Mouse (Mus musculus) c-Kit-positive CD71-positive TER-119-positive erythroid progenitor cells, embryonic 14.5 days (primary cell): ENCODE data around the gene Rspry1.
A peak's percentile ranks its signal among the peaks of the same experiment; 100 is the strongest.

ENCODE experiments used
- DNase-seq: peaks from one replicate; pipeline ENCODE4 v3.0.0-alpha.2; 2013; ENCODE audit warnings: low spot score

Gene Rspry1

DNA sequence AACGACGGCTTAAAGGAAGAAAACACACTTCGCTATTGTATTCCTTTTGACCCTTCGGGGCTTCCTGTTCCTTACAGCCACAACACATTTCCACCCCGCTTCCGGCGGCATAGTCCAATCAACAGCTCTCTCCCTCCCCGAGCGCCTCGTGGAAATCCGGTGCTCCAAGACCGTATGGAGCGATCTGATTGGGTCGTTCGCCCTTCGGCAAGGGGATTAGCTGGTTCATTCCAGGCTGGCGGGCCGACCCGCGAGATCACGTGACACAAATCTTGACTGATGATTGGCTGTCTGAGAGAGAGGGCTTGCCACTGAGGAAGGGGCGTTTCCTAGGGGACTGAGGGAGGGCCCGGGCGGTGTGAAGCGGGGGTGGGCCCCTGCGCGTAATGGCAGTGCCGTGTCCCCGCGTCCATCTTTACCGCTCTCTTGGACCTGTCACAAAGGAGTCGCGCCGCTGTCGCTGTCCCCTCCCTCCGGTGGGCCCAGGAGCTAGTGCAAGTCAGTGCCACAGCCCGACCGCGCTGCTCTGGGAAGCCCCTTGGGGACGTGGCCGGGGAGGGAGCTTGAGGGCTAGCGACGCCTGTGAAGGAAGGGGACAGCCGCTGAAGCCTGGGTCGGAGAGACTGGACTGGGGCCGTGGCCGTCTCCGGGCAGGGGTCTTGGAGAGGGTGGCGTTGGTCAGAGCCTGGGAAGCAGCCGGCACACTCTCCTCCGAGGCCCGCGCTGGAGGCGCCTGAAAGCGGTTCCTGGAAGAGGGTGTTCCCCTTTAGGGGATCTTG, at the start of gene Rspry1, which contains the start of gene Fam192a:
TSS of gene Rspry1 (plus strand) at position 331 of the 779 bp plus-strand sequence.
TSS of gene Fam192a (minus strand) at position 391 of the 779 bp plus-strand sequence.
- DNase-seq: peak; percentile 100

DNA sequence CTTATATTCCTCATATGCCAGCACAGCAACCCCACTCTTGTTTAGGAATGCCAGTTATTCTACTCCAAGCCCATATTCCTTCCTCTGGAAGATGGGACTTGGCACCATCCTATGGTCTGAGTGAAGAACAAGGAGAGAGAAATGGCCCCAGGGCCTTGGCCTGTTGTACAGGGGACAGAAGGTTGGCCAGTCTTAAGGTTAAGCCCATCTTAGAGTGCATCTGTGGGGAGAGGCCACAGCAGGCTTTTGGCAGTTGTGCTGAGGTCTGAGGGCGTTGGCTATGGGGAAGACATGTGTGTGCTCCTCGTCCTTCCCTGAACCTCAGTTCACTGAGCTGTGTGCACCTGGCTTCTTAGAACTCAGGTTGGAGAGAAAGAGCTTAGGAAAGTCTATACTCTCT, 49.0 kb upstream of the Rspry1 start:
- no peak for DNase-seq

DNA sequence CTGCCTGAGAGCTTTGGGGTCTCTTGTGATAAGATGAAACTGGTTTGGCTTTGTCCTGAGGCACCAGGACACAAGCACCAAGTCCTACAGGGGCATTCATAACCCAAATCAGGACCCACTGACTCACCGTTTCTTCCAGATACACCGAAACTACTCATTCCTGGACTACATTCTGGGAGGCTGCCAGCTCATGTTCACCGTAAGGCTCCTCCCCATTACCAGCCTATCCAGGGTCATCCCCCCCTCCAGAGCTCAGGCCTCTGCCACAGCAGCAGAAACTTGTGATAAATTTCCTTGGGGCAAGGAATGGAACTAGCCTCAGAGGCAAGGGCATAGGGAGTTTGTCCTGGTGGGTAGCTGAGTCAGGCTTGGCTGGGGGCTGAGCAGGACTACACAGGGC, 44.5 kb upstream of the Rspry1 start:
- no peak for DNase-seq

DNA sequence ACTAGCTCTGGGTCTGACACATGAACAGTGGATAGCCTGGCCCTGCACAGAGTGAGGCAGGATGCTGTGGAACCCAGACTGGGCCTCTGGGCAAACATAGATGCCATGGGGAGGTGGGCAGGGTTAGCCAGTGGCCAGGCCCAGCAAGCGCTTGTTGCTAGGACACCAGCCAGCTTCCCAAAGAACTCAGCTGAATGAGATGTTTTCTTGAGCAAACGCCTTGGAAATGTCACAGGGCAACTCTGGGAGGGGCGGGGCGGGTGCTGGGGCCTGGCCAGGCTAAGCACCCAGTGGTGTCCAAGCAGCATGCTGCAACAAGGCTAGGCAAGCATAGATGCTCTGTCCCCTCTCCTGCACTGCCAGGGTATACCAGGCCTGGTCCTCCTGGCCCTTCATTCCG, 40.5 kb upstream of the Rspry1 start:
- DNase-seq: no peak

DNA sequence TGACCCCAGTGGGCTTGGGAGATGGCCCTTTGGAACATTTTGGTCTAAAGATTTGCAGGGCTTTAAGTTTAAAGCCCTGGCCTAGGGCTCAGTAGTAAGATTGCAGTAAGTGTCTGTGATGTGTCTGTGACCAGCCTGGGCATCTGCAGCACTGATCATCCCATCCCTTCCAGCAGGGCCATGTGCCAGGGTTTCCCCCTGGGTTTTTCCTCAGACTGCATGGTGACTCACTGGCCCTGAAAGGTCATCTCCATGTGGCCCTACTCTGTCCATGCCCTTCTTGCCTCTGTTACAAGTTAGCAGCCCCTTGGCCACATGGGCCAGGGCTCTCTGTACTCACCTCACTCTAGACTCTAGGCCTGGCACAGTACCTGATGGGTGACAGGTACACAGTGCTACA, 37.3 kb upstream of the Rspry1 start:
- DNase-seq: no peak

DNA sequence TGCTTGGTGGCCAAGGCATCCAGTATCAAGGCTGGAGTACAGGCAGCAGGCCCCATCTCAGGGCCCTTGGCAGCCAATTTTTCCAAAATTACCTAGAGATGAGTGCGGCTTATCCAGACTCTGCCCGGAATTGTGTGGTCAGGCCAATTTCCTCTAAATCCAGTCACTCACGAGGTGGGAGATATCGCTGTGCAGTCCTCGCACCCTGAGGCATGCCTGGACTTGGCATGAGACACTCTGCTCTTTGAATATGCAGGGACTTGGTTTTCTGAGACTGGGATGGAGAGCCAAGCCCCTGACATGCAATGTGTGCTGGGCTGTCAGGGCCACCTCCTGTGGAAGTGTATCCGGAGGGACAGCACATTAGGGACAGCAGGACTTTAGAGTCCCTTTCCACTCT, 35.7 kb upstream of the Rspry1 start:
- no peak for DNase-seq

DNA sequence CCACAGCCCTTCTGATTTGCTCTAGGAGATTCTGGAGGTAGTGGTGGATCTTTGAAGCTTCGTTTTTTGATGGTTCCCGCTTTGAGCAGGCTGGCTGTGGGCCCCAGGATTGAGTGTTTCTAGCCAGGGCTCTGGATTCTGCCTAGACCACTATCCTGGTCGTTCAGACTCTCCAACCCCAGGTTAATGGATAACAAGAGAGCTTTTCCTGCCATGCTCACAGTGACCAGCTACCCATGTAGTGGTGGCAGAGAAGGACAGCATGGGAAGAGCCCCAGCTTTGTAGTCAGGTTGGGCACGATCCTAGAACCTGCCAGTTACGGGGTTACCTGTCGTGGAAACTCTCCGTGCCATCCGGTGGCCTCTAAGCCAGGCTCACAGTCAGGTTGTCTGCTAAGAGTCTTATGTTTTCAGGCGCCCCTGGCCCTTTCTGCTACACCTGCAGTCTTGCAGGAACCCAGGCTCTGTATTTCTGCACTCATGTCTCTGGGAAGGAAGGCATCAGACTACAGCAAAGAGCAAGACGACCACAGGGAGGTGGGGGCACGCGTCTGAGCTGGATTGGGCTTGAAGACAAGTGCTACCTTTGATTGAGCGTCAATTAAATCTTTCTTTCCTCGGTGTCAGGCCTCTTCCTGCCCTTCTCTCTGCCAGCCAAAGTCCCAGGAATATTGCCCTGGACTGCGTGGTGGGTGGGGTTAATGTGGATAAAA, 35.1 kb upstream of the Rspry1 start:
- no peak for DNase-seq

DNA sequence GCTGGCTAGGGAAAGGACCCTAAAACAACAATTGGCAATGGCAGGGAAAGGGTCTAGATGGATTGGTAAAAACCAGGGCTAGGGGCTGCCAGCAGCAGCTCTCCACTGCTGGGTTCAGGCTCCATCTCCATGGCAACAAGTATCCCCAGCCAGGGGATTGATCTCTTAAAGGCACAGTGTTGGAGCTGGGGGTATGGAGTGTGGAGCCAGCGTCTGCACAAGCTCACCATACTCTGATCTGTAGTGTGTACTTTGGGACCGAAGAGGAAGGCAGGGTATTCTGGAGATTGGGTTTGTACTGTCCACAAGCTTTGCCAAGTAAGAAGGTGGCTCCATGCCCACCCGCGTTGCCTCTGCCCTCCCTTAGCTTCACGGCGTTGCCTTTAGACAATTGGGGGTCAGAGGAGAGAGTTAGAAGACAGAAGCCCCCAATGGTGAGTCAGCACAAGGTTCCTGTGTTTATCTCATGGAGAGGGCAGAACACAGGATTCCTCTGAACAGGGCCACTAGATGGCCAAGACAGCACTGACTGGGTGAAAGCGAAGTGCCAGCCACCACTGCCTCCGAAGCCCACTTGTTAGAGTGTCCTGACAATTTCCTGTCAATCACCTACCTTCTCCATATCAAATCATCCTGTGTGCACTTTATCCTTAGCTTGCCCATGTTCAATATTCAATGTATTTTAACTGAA, 34.4 kb upstream of the Rspry1 start:
- DNase-seq: no peak

DNA sequence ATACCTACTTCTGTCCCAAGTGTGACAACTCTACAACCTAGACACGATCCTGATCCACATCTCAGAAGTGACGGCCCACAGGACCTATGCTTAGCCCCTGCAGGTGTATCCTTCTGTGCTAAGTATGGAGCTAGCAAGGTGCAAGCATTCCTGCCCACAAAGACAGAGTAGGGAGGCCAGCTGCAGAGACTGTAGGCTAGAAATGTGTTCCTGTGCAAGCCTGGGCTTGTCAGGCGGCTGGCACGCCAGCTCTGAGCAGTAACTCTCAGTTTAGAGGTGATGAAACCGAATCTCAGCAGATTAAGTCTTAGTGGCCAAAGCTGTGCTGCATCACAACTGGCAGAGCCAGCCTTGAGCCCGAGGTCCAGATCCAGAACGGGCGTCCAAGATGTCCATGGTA, 33.6 kb upstream of the Rspry1 start:
- no peak for DNase-seq

DNA sequence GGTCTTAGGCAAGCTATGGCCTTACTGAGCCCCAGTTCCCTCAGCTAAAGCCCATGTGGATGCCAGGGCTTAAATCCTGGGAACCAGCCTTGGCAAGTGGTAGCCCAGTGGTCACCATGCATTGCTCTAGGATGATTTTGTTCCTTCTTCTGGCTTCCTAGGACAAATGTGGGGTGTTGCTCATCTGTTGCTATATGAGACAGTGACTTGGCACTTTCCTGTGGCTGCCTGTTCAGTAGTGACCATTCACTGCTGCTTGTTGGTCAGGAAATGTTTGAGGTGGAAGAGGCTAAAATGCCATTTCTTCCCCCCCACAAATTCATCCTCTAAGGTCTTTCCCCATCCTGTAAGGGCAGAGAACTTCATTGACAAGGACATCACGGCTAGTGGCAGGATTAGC, 32.3 kb upstream of the Rspry1 start:
- DNase-seq: no peak

DNA sequence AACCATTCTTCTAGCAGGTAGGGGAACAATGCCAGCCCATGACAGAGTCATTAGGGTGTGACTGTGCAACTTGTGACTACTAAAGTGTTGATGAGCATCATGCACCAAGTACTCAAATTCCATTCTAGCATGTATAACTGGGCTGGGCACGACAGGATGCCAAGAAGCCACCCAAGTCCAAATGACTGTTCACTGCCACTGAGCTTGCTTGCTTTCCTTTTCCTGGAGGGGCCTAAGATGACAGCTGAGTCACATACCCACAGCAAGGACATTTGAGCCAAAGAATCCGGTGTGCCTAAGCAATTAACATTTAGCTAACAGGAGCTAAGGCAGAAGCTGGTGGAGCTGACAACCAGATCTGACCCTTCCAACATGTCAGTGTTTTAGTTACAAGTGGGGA, 29.8 kb upstream of the Rspry1 start:
- DNase-seq: no peak

DNA sequence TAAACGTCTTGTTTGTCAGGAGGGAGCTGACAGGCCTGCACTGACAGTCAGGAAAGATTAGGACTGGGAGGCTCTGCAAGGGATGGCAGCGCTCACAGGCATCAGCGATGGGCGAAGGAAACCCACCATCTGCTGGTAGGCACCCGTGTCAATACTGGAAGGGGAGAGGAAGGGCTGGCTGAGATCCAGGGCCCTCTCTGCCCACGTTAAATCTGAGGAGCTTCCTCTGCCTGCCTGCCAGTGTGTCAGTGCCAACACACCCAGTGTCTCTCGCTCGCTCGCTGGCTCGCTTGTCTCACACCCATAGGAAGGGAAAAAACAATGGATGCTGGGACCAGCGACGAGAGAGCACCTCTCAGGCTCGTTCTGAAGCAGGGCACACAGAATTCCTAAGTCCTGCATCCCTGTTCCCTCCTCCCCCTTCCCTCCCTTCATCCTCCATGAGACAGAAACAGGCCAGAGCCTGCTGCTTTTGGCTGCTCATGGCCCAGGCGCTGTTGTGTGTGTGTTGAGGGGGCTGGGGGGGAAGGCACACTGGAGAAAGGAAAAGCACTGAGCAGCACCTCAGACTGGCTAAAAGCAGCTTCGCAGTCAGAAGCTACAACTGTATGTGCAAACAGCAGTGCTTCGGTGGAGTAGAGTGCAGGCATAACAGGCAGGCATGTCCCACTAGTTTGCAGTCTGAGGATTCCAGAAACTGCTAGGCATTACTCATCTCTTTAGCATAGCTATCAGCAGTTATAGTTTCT, 27.4 kb upstream of the Rspry1 start:
- DNase-seq: no peak

DNA sequence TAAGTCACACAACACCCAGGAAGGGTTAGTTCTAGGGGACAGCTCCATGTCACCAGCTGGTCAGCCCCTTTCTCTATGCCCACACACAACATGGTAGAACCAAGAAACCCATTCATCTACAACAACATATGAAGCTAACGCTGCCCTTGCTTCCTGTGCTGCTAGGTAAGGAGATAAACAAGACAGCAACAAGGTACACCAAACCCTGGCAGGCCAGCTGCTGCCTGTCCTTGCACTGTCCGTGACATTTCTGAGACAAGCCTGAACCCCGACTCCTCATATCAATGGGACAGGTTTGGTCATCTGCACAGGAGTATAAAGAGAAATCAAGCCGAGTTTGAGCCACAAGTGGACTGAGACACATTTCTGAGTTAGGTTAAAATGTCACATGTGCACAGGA, 26.6 kb upstream of the Rspry1 start:
- DNase-seq: no peak

DNA sequence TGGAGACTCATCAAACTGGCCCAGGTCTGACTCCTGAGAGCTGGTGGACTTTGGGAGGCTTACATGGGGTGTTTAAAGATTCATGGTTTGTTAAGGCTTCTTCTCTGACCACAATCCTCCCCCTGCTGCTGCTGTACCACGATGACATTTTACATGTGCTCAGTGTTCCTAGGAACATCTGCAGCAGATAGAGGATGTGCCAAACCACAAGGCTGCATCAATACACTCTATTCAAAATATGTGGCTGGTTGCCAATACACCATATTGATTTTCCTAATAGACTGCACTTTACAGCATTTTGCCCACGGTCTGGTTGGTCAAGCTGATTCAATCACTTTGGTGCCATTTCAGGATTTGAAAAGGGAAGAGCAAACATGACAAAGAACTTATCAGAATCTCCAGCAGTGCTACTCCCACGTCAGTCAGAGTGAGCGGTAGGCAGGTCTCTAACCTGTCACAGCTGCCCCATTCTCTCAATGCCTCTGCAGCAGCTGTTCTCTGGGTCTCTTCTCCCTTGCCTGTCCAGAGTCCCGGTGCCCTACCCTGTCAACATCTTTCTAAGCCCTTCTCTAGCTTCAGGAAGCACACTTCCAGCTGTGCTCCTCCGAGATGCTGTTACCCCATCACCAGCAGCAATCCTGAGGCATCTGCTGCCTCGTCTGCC, 19.8 kb upstream of the Rspry1 start:
- DNase-seq: no peak

DNA sequence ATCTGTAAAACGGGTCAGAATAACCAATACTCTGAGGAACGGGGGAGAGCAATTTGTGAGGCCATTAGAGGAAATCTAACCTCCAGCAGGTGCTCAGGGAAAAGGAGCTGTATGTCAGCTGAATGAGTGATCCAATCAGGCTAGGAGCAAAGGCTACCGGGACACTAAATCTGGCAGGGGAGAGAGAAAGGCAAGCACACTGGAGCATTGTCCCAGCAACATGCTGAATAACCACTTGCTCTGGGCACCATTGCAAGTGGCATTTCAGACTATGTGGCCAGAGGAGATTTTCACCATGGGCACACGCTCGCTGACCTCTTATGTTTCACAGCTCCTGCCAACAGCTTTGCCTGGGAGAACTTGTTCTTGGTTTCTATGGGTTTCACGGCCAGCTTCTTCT, 19.2 kb upstream of the Rspry1 start:
- no peak for DNase-seq

DNA sequence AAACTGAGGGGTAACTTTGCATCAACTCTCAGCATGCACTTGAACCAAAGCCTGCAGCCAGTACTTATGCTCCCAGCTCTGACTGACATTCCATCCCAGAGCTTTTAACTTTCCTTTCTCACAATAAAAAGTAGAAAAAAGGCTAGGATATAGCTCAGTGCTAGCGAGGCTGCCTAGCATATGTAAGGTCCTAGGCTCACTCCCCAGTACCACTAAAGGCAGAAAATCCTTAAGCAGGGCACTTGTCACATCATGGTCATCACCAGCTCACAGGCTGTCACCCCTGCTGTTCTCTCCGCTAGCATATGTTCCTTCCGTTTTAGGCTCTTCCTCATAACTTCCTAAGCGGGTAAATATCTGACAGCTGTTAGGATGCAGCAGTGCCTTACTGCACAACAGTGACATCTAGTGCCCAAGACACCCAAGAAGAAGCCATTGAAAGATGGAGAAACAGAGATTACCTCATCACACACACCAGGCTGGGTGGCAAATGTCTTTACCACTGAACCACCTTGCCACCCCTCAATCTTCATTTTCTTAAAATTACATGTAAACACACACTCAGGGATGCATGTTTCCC, 17.4 kb upstream of the Rspry1 start:
- DNase-seq: peak; percentile 13

DNA sequence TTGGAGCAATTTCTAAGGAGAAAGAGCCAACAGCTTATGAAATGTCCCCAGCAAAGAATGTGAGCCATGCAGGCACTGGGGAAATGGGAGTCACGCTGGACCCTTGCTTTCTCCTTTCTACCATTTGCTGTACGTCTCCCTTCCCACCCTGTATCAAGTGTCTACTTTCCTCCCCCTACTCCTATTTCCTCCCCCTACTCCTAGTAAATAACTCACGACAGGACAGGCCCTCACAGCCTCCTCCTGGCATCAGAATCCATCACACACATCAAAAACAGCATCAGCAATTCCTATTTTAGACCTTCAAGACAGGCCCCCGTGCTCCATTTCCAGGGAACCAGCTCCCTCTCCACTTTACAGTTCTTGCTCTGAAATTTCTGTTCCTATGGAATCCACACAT, 10.0 kb upstream of the Rspry1 start:
- DNase-seq: no peak

DNA sequence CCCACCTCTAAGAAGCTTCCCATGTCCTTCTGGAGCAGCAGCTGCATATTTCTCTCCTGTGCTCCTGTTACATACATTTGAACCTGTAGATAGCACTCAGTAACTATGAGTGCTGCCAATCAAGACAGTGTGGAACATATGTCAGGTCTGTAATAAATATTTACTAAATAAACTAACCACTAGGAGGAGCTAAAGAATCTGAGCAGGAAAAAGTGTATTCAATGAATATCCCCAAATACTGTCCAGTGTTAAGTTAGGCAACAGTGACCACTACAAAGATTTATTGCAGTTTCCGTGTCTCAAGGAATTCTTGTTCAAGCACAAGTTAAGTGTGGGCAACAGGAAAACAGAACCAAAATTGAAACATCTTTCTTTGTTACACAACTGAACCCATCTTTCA, 7.5 kb upstream of the Rspry1 start:
- peak; percentile 6 for DNase-seq

DNA sequence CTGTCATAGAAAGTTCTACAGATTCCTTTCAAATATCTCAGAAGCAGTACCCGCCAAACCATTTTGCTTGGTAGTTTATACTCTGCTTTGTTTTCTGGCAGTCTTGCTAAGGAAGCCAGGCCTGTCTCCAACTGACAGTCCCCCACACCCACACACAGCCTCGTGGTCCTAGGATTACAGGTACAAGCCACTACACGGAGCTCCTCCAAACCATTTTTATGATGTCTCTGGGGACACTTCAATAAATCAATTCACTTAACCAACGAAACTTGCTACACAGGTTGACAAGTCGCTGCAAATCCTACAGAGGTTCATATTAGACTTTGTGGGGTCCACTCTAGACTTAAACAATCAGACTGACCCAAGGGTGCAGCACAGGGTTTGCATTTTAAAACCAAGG, 1.3 kb upstream of the Rspry1 start:
- peak; percentile 8 for DNase-seq

DNA sequence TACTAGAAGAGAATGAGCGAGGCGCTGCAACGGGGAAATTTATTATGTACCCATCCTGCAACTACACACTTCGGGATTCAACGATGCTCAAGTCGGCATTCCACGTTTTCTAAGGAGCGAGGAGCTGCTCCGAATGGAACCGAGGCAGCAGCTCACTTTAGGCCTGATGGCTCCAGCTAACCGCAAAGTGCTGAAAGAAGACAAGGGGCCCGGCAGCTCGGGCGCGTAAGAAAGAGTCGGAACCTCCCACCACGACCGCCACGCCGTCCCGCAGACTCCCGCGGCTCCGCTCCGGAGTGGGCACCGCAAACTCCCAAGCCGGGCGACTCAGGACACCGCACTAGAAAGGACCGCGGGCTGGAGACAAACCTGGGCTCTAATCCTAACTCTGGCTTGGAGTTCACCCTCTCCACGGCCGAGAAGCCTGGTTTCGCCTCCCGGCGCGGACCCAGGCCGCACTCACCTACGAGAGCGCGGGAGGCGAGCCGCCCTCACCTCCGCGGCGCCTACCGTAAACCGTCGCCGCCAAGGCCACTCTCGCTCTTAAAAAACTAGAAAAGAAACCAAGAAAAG, 617 bp upstream of the Rspry1 start:
- DNase-seq: peak; percentile 20
